Mouse (Mus musculus) megakaryocyte progenitor cell, adult 5-6 weeks (primary cell): ENCODE data around the gene Gas2l1. TPM values are rescaled to one million over a fixed set of nuclear protein-coding genes. Genes with fewer than 3 reads are reported as not detected.

Experiments
- total RNA-seq, 2 experiments: library from RNA; stranded (forward) in 1 of 2; stranded (reverse) in 1 of 2; fragments of 157-497, 149-512 nt in 1 of 2; fragments of 200-1000 nt in 1 of 2; gene quantifications; 2 replicates each; pipeline versions ENCODE4 v1.2.3 to v1.2.4; 2015 to 2017

Gene Gas2l1
- total RNA-seq, 2 experiments from 2014 or later = 0.22 to 0.58 TPM

Other genes starting within 250 kb of the Gas2l1 start
- 17.4 and 17.9 TPM in 2 replicates for gene Nf2, start 215.8 kb downstream of the Gas2l1 start, total RNA-seq (2015)
- gene Nf2, start 215.8 kb downstream of the Gas2l1 start, total RNA-seq (2017) = 48.1 and 64.9 TPM in 2 replicates
- 12.0 and 13.7 TPM in 2 replicates for gene Nipsnap1, start 191.4 kb downstream of the Gas2l1 start, total RNA-seq (2015)
- gene Nipsnap1, start 191.4 kb downstream of the Gas2l1 start, total RNA-seq (2017) = 20.5 and 21.5 TPM in 2 replicates
- 19.7 and 20.7 TPM in 2 replicates for gene Thoc5, start 170.0 kb downstream of the Gas2l1 start, total RNA-seq (2015)
- gene Thoc5, start 170.0 kb downstream of the Gas2l1 start, total RNA-seq (2017) = 51.9 and 56.1 TPM in 2 replicates
- gene Nefh, start 117.3 kb downstream of the Gas2l1 start, total RNA-seq (2015) = 4.6 and 8.0 TPM in 2 replicates
- 3.5 and 6.0 TPM in 2 replicates for gene Nefh, start 117.3 kb downstream of the Gas2l1 start, total RNA-seq (2017)
- gene Ap1b1, start 78.5 kb downstream of the Gas2l1 start, total RNA-seq (2015) = 29.3 and 36.5 TPM in 2 replicates
- gene Ap1b1, start 78.5 kb downstream of the Gas2l1 start, total RNA-seq (2017) = 39.2 and 41.6 TPM in 2 replicates
- not detected in 2 replicates for gene Rasl10a, start 7.2 kb downstream of the Gas2l1 start, total RNA-seq (2015)
- not detected in 2 replicates for gene Rasl10a, start 7.2 kb downstream of the Gas2l1 start, total RNA-seq (2017)
- gene Rhbdd3, start 33.6 kb upstream of the Gas2l1 start, total RNA-seq (2015) = 8.5 and 10.2 TPM in 2 replicates
- 22.2 and 33.8 TPM in 2 replicates for gene Rhbdd3, start 33.6 kb upstream of the Gas2l1 start, total RNA-seq (2017)
- gene Ewsr1, start 33.9 kb upstream of the Gas2l1 start, total RNA-seq (2015) = 183 and 217 TPM in 2 replicates
- 513 and 628 TPM in 2 replicates for gene Ewsr1, start 33.9 kb upstream of the Gas2l1 start, total RNA-seq (2017)
- gene Emid1, start 86.9 kb upstream of the Gas2l1 start, total RNA-seq (2015) = 3.5 and 5.5 TPM in 2 replicates
- gene Emid1, start 86.9 kb upstream of the Gas2l1 start, total RNA-seq (2017) = 5.2 and 5.5 TPM in 2 replicates
- gene Kremen1, start 196.2 kb upstream of the Gas2l1 start, total RNA-seq (2015) = 2.0 and 3.2 TPM in 2 replicates
- gene Kremen1, start 196.2 kb upstream of the Gas2l1 start, total RNA-seq (2017) = 1.9 and 2.1 TPM in 2 replicates